Mouse (Mus musculus): ENCODE measurements at regions not wholly inside any gene's neighbourhood (a gene's known extent, or its start where the extent isn't known, plus 50 kb on each side); places are given as distances from the start of the nearest gene placed in this dataset.

DNA sequence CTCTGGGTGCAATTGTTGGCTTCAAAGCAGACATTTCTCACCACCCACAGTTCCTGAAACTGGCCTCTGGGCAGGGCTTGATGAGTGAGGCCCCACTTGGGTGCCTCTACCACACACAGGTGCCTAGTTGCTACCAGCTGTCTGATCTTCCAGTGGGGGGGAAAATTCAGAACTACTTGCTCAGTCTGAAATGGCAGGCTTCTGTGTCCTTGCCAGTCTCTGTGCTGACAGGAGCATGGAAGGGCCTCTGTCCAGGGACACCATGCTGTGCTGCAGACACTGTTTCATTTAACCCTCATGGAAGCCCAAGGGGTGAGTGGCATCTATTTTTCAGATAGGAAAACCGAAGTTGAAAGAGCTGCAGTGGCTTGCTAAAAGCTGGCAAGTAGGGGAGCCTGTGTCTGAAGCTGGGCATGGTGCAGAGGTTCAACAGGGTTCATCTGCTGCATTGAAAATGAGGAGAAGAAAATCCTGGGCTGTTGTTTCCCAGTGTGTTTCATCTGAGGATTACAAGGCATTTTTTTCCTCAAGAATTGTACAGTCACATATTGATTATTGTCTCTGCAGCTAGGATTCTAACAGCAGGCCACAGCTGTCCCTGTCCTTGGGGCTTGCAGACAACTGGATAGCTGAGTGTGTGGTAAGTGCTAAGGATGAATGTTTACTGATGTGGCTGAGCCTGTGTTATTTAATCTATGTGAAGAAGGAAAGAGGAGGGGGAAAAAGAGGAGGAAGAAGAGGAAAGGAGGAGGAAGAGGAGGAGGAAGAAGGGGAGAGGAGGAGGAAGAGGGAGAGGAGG lies 78.4 kb upstream of the Gadd45a start:
- no peak overlapping the region for H3K9ac ChIP-seq
- no peak for TF ChIP-seq CTCF (IDR thresholded peaks at IDR 0.05; ENCODE audit: low read depth)
- no peak overlapping the region for H3K4me2 ChIP-seq
- H3K9me3 ChIP-seq (ENCODE audit: low read depth, low read length), result no peaks in the 10 kb centered on the region
- WGBS, result 38% methylated on average over 1 of the region's 1 CpGs
- no peak overlapping the region for H3K27ac ChIP-seq (ENCODE audit: low read depth)
- no peaks in the 10 kb centered on the region for H3K4me1 ChIP-seq (ENCODE audit: insufficient read depth)
- DNase-seq (peak; percentile 46), ATAC-seq (ENCODE audit: insufficient read depth) (no peak; the same call in 1 of the 2 replicates)
- no peaks in the 10 kb centered on the region for H3K27me3 ChIP-seq (ENCODE audit: insufficient read depth, low read length)
- no peak overlapping the region for H3K4me3 ChIP-seq (ENCODE audit: low read depth, low read length)
- no peaks in the 10 kb centered on the region for H3K36me3 ChIP-seq (ENCODE audit: insufficient read depth)

GRCm38 (mm10) chr6:67114753-67115152 lies 77.5 kb upstream of the Gadd45a start:
- Histone ChIP-seq H3K36me3 (ENCODE audit: insufficient read depth) (no peaks in the 10 kb centered on the region), H3K4me3 (ENCODE audit: low read depth, low read length) (no peak overlapping the region), H3K9me3 (ENCODE audit: low read depth, low read length) (no peaks in the 10 kb centered on the region), H3K4me1 (ENCODE audit: insufficient read depth) (no peaks in the 10 kb centered on the region), H3K27me3 (ENCODE audit: insufficient read depth, low read length) (no peaks in the 10 kb centered on the region), H3K27ac (ENCODE audit: low read depth) (no peak overlapping the region), H3K9ac (no peak overlapping the region), H3K4me2 (no peak overlapping the region)
- DNase-seq (no peak), ATAC-seq (ENCODE audit: insufficient read depth) (no peak)
- 87% methylated on average over 4 of the region's 4 CpGs for WGBS
- TF ChIP-seq CTCF (IDR thresholded peaks at IDR 0.05; ENCODE audit: low read depth), result no peak

- H3K4me2 ChIP-seq, result peak overlapping the region; percentile 51
- no peak for TF ChIP-seq CTCF (IDR thresholded peaks at IDR 0.05; ENCODE audit: low read depth)
- peak overlapping the region; percentile 14; the same call in 1 of the 2 replicates for H3K4me3 ChIP-seq (ENCODE audit: low read depth, low read length)
- no peaks in the 10 kb centered on the region for H3K27me3 ChIP-seq (ENCODE audit: insufficient read depth, low read length)
- WGBS, result 9% methylated on average over 26 of the region's 26 CpGs
- ATAC-seq (ENCODE audit: insufficient read depth), result peak; percentile 66
- H3K9ac ChIP-seq, result no peak overlapping the region
- no peaks in the 10 kb centered on the region for H3K36me3 ChIP-seq (ENCODE audit: insufficient read depth)
- H3K9me3 ChIP-seq (ENCODE audit: low read depth, low read length), result no peaks in the 10 kb centered on the region
- H3K27ac ChIP-seq (ENCODE audit: low read depth), result no peak overlapping the region
- H3K4me1 ChIP-seq (ENCODE audit: insufficient read depth), result no peaks in the 10 kb centered on the region
- DNase-seq, result peak; percentile 37
Measured at GRCm38 (mm10) chr6:67113686-67114278, 76.5 kb upstream of the Gadd45a start.

GRCm38 (mm10) chr6:67113261-67113660 lies 76.0 kb upstream of the Gadd45a start:
- 52% methylated on average over 4 of the region's 4 CpGs for WGBS
- H3K4me1 ChIP-seq (ENCODE audit: insufficient read depth), result no peaks in the 10 kb centered on the region
- H3K27me3 ChIP-seq (ENCODE audit: insufficient read depth, low read length), result no peaks in the 10 kb centered on the region
- no peaks in the 10 kb centered on the region for H3K9me3 ChIP-seq (ENCODE audit: low read depth, low read length)
- H3K4me3 ChIP-seq (ENCODE audit: low read depth, low read length), result no peak overlapping the region
- no peak for ATAC-seq (ENCODE audit: insufficient read depth)
- no peak overlapping the region for H3K9ac ChIP-seq
- H3K4me2 ChIP-seq, result peak overlapping the region; percentile 51
- no peak overlapping the region for H3K27ac ChIP-seq (ENCODE audit: low read depth)
- no peak for DNase-seq
- H3K36me3 ChIP-seq (ENCODE audit: insufficient read depth), result no peaks in the 10 kb centered on the region
- TF ChIP-seq CTCF (IDR thresholded peaks at IDR 0.05; ENCODE audit: low read depth), result no peak

- TF ChIP-seq CTCF (IDR thresholded peaks at IDR 0.05; ENCODE audit: low read depth), result no peak
- DNase-seq (no peak), ATAC-seq (ENCODE audit: insufficient read depth) (no peak)
- Histone ChIP-seq H3K36me3 (ENCODE audit: insufficient read depth) (no peaks in the 10 kb centered on the region), H3K27me3 (ENCODE audit: insufficient read depth, low read length) (no peaks in the 10 kb centered on the region), H3K27ac (ENCODE audit: low read depth) (no peak overlapping the region), H3K9ac (no peak overlapping the region), H3K4me3 (ENCODE audit: low read depth, low read length) (no peak overlapping the region), H3K4me2 (no peak overlapping the region), H3K4me1 (ENCODE audit: insufficient read depth) (no peaks in the 10 kb centered on the region), H3K9me3 (ENCODE audit: low read depth, low read length) (no peaks in the 10 kb centered on the region)
- WGBS, result 72% methylated on average over 6 of the region's 6 CpGs
Measured at GRCm38 (mm10) chr6:67112311-67112710, 75.1 kb upstream of the Gadd45a start.

DNA sequence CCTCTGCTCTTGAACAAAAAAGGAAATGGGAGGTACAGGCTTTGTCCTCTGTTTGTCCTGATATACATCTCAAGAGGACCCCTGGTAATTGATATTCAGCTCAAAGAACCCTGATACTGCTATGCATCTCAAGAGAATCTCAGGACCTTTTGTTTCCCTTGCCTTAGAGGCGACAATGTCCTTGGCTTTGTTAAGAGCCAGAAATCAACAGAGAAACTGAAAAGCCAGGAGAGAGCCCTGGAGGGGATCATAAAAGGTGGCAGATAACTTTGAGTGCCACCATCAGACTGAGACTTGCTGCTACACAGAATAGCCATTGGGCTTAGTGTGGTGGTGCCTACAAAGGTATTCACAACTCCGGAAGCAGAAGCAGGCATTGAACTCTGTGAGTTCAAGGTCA lies 74.3 kb upstream of the Gadd45a start:
- DNase-seq, result no peak
- Histone ChIP-seq H3K4me1 (ENCODE audit: insufficient read depth) (no peaks in the 10 kb centered on the region), H3K9ac (no peak overlapping the region), H3K9me3 (ENCODE audit: low read depth, low read length) (no peaks in the 10 kb centered on the region), H3K27me3 (ENCODE audit: insufficient read depth, low read length) (no peaks in the 10 kb centered on the region), H3K4me2 (no peak overlapping the region), H3K36me3 (ENCODE audit: insufficient read depth) (no peaks in the 10 kb centered on the region), H3K4me3 (ENCODE audit: low read depth, low read length) (no peak overlapping the region), H3K27ac (ENCODE audit: low read depth) (no peak overlapping the region)
- ATAC-seq (ENCODE audit: insufficient read depth), result no peak
- no peak for TF ChIP-seq CTCF (IDR thresholded peaks at IDR 0.05; ENCODE audit: low read depth)
- WGBS, result 68% methylated on average over 2 of the region's 2 CpGs

GRCm38 (mm10) chr6:67110391-67110790 lies 73.1 kb upstream of the Gadd45a start:
- H3K9ac ChIP-seq, result no peak overlapping the region
- no peaks in the 10 kb centered on the region for H3K4me1 ChIP-seq (ENCODE audit: insufficient read depth)
- H3K36me3 ChIP-seq (ENCODE audit: insufficient read depth), result no peaks in the 10 kb centered on the region
- 67% methylated on average over 1 of the region's 1 CpGs for WGBS
- ATAC-seq (ENCODE audit: insufficient read depth), result no peak
- H3K27me3 ChIP-seq (ENCODE audit: insufficient read depth, low read length), result no peaks in the 10 kb centered on the region
- H3K27ac ChIP-seq (ENCODE audit: low read depth), result no peak overlapping the region
- no peak for TF ChIP-seq CTCF (IDR thresholded peaks at IDR 0.05; ENCODE audit: low read depth)
- DNase-seq, result no peak
- H3K9me3 ChIP-seq (ENCODE audit: low read depth, low read length), result no peaks in the 10 kb centered on the region
- H3K4me3 ChIP-seq (ENCODE audit: low read depth, low read length), result no peak overlapping the region
- H3K4me2 ChIP-seq, result no peak overlapping the region

Measured in lung, embryonic 14.5 days (tissue).